Mouse (Mus musculus): ENCODE results near the gene Gm30191. TPM values are rescaled to one million over a fixed set of nuclear protein-coding genes. Genes with fewer than 3 reads are reported as not detected.

The Gm30191 gene
- polyA plus RNA-seq, 1 experiment, result not detected

DNA sequence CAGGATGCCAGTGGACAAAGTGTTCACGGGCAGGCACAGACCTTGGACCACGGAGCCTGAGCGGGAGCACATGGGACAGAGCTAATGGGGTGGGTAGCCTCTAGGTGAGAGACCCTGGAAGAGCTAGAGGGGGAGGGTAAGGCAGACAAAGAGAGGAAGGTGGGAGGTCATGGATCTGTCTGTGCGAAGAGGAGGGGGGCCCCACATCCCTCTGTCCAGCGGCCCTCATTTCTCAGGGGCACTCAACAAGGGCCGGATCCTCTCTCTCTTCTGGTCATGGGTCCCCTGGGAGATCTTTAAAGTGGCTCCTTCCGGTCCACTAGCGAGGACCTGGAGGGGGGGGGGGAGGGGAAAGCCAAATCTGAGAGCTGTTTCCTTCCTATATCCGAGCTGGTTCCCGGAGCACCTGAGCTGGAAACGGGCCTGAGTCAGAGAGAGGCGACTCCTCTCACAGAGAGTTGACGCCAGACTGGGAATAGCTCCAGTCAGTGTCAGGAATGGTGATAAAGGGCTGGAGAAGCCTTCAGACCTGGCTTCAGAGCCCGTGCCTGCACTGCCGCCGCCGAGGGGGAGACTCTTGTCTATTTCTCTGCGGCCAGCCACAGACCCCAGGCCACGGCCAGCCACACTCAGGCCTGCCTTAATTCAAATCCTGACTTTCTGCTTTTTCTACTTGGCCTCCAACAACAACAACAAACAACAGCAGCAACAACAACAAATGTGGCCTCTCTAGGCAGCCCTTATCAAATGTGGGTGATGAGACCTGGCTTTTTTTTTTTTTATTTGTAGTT, 9.9 kb downstream of the Gm30191 start:
- no peak overlapping the region for H3ac ChIP-seq (ENCODE audit: control insufficient read depth, insufficient read length)
- H3K4me2 ChIP-seq (ENCODE audit: low read depth), result no peak overlapping the region
- no peak overlapping the region for H3K4me3 ChIP-seq
- H3K79me2 ChIP-seq (ENCODE audit: control insufficient read depth, insufficient read depth), result no peaks in the 10 kb centered on the region
- H3K27me3 ChIP-seq (ENCODE audit: control insufficient read depth, insufficient read depth, insufficient read length), result peaks cover 36% of the 10 kb centered on the region
- TF ChIP-seq POLR2A (IDR thresholded peaks at IDR 0.05; ENCODE audit: insufficient read length, low read depth) (no peak), SRF (IDR thresholded peaks at IDR 0.05; ENCODE audit: control insufficient read depth, insufficient read length, low read depth) (no peak), E2F4 (IDR thresholded peaks at IDR 0.05; ENCODE audit: insufficient read depth) (no peak), REST (IDR thresholded peaks at IDR 0.05; ENCODE audit: insufficient read depth, insufficient read length) (no peak), MYOD1 (IDR thresholded peaks at IDR 0.05; ENCODE audit: control insufficient read depth in 1 of 3, insufficient read length in 2 of 3, low read depth in 2 of 3) (no peak), TCF12 (IDR thresholded peaks at IDR 0.05; ENCODE audit: insufficient read depth, poor library complexity, severe bottlenecking) (no peak), MYOG (IDR thresholded peaks at IDR 0.05; ENCODE audit: control insufficient read depth in 1 of 3, insufficient read depth in 1 of 3, insufficient read length in 2 of 3, low read depth in 2 of 3) (no peak), TCF3 (IDR thresholded peaks at IDR 0.05; ENCODE audit: insufficient read length, low read depth) (no peak), CEBPB (IDR thresholded peaks at IDR 0.05; ENCODE audit: insufficient read depth, poor library complexity, severe bottlenecking) (no peak), POLR2AphosphoS2 (IDR thresholded peaks at IDR 0.05; ENCODE audit: insufficient read length, low read depth) (no peak), MAX (IDR thresholded peaks at IDR 0.05; ENCODE audit: low read depth) (no peak), USF1 (IDR thresholded peaks at IDR 0.05; ENCODE audit: low read depth) (no peak)
- no peaks in the 10 kb centered on the region for H3K36me3 ChIP-seq (ENCODE audit: control insufficient read depth, insufficient read depth)

DNA sequence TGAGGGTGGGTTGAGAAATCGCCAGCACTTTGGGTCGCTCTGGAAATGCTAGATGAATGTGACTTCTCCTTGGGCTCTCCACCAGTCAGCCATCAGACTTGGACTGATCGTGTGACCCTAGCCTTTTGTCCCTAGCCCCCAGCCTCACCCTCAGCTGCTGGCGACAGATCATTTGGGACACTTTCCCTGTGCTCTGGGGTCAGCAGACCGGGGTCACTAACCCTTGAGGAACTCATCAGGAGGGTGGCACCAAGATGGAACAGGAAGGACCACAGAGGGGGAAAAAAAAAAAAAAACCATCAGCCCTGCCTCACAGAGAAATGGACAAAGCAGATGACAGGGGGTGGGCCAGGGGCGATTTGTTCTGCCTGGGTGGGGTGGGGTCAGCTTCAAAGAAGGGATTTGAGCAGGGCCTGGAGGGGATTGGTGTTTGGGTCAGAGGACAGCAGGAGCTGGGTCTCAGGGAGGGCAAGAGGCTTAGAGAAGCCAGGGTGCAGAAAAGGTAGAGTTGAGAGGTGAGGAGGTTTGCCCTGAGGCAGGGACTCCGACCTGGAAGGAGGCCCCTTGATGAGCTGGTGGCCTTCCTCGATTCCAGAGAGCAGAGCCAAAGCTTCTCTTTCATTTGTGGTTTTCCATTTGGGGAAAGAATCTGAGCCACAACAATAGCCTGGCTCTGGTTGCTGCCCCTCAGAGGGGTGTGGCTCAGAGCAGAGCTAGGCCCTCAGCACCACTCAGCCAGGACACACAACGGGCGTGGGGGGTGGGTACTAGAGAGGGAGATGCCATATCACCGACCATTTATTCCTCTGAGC, 10.7 kb downstream of the Gm30191 start:
- Histone ChIP-seq H3K4me3 (no peak overlapping the region), H3K4me2 (ENCODE audit: low read depth) (peak overlapping the region; percentile 34)

DNA sequence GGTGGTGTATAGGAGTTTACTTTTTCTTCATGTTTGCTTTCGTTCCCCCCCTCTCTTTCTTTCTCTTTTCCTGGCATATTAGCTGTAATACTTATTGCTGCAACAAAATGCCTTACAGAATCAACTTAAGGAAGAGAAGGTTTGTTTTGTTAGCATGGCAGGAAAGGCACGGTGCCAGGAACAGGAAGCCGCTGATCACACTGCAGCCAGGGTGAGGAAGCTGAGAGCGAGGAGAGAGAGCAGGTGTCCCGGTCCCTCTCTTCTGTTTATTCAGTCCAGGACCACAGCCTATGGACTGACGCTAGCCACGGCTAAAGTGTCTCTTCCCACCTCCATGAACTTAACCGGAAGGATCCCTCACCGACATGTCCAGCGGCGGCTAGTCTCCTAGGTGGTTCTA, 11.6 kb downstream of the Gm30191 start:
- no peak for TF ChIP-seq CEBPB (IDR thresholded peaks at IDR 0.05; ENCODE audit: insufficient read depth, poor library complexity, severe bottlenecking)
- no peak for TF ChIP-seq TCF12 (IDR thresholded peaks at IDR 0.05; ENCODE audit: insufficient read depth, poor library complexity, severe bottlenecking)
- no peak for TF ChIP-seq USF1 (IDR thresholded peaks at IDR 0.05; ENCODE audit: low read depth)
- TF ChIP-seq MYOD1 (IDR thresholded peaks at IDR 0.05; ENCODE audit: control insufficient read depth in 1 of 3, insufficient read length in 2 of 3, low read depth in 2 of 3), result no peak
- no peak for TF ChIP-seq REST (IDR thresholded peaks at IDR 0.05; ENCODE audit: insufficient read depth, insufficient read length)
- no peak for TF ChIP-seq POLR2AphosphoS2 (IDR thresholded peaks at IDR 0.05; ENCODE audit: insufficient read length, low read depth)
- no peak for TF ChIP-seq POLR2A (IDR thresholded peaks at IDR 0.05; ENCODE audit: insufficient read length, low read depth)
- TF ChIP-seq SRF (IDR thresholded peaks at IDR 0.05; ENCODE audit: control insufficient read depth, insufficient read length, low read depth), result no peak
- no peak for TF ChIP-seq E2F4 (IDR thresholded peaks at IDR 0.05; ENCODE audit: insufficient read depth)
- TF ChIP-seq MAX (IDR thresholded peaks at IDR 0.05; ENCODE audit: low read depth), result no peak
- TF ChIP-seq MYOG (IDR thresholded peaks at IDR 0.05; ENCODE audit: control insufficient read depth in 1 of 3, insufficient read depth in 1 of 3, insufficient read length in 2 of 3, low read depth in 2 of 3), result no peak
- no peak for TF ChIP-seq TCF3 (IDR thresholded peaks at IDR 0.05; ENCODE audit: insufficient read length, low read depth)

More for the DNA sequence above, 10.7 kb downstream of the Gm30191 start:
- H3K27me3 ChIP-seq (ENCODE audit: control insufficient read depth, insufficient read depth, insufficient read length), result peaks cover 28% of the 10 kb centered on the region
- H3K79me2 ChIP-seq (ENCODE audit: control insufficient read depth, insufficient read depth), result no peaks in the 10 kb centered on the region
- no peaks in the 10 kb centered on the region for H3K36me3 ChIP-seq (ENCODE audit: control insufficient read depth, insufficient read depth)
- no peak overlapping the region for H3ac ChIP-seq (ENCODE audit: control insufficient read depth, insufficient read length)
- TF ChIP-seq USF1 (IDR thresholded peaks at IDR 0.05; ENCODE audit: low read depth) (no peak), TCF3 (IDR thresholded peaks at IDR 0.05; ENCODE audit: insufficient read length, low read depth) (no peak), SRF (IDR thresholded peaks at IDR 0.05; ENCODE audit: control insufficient read depth, insufficient read length, low read depth) (no peak), MYOG (IDR thresholded peaks at IDR 0.05; ENCODE audit: control insufficient read depth in 1 of 3, insufficient read depth in 1 of 3, insufficient read length in 2 of 3, low read depth in 2 of 3) (no peak), E2F4 (IDR thresholded peaks at IDR 0.05; ENCODE audit: insufficient read depth) (no peak), REST (IDR thresholded peaks at IDR 0.05; ENCODE audit: insufficient read depth, insufficient read length) (no peak), MYOD1 (IDR thresholded peaks at IDR 0.05; ENCODE audit: control insufficient read depth in 1 of 3, insufficient read length in 2 of 3, low read depth in 2 of 3) (no peak), TCF12 (IDR thresholded peaks at IDR 0.05; ENCODE audit: insufficient read depth, poor library complexity, severe bottlenecking) (no peak), CEBPB (IDR thresholded peaks at IDR 0.05; ENCODE audit: insufficient read depth, poor library complexity, severe bottlenecking) (no peak), MAX (IDR thresholded peaks at IDR 0.05; ENCODE audit: low read depth) (no peak), POLR2AphosphoS2 (IDR thresholded peaks at IDR 0.05; ENCODE audit: insufficient read length, low read depth) (no peak), POLR2A (IDR thresholded peaks at IDR 0.05; ENCODE audit: insufficient read length, low read depth) (no peak)

DNA sequence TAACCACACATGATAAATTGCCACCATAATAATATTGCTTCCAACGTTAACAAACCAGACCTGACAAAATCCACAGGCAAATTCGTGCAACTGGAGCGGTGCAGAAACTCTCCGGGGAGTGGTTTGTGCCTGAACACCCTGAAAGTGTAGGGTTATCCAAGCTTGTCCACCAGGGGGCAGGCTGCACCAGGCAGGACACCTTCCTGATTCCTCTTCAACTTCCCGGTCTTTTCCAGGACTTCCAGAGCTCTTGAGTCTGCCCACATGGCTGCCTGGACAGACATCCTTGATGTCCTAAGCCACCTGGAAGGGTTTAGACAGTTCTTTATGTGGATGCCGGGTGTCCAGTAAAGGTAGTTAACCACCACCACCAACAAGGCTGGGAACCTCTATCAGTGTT, 16.5 kb downstream of the Gm30191 start:
- Histone ChIP-seq H3K27me3 (ENCODE audit: control insufficient read depth, insufficient read depth, insufficient read length) (no peaks in the 10 kb centered on the region), H3ac (ENCODE audit: control insufficient read depth, insufficient read length) (no peak overlapping the region), H3K79me2 (ENCODE audit: control insufficient read depth, insufficient read depth) (no peaks in the 10 kb centered on the region), H3K4me2 (ENCODE audit: low read depth) (no peak overlapping the region), H3K36me3 (ENCODE audit: control insufficient read depth, insufficient read depth) (no peaks in the 10 kb centered on the region), H3K4me3 (no peak overlapping the region)
- TF ChIP-seq MYOG (IDR thresholded peaks at IDR 0.05; ENCODE audit: control insufficient read depth in 1 of 3, insufficient read depth in 1 of 3, insufficient read length in 2 of 3, low read depth in 2 of 3) (no peak), SRF (IDR thresholded peaks at IDR 0.05; ENCODE audit: control insufficient read depth, insufficient read length, low read depth) (no peak), POLR2AphosphoS2 (IDR thresholded peaks at IDR 0.05; ENCODE audit: insufficient read length, low read depth) (no peak), TCF12 (IDR thresholded peaks at IDR 0.05; ENCODE audit: insufficient read depth, poor library complexity, severe bottlenecking) (no peak), TCF3 (IDR thresholded peaks at IDR 0.05; ENCODE audit: insufficient read length, low read depth) (no peak)

More for the DNA sequence above, 11.6 kb downstream of the Gm30191 start:
- no peaks in the 10 kb centered on the region for H3K79me2 ChIP-seq (ENCODE audit: control insufficient read depth, insufficient read depth)
- H3K36me3 ChIP-seq (ENCODE audit: control insufficient read depth, insufficient read depth), result no peaks in the 10 kb centered on the region
- no peak overlapping the region for H3ac ChIP-seq (ENCODE audit: control insufficient read depth, insufficient read length)
- H3K27me3 ChIP-seq (ENCODE audit: control insufficient read depth, insufficient read depth, insufficient read length), result peaks cover 18% of the 10 kb centered on the region
- no peak overlapping the region for H3K4me3 ChIP-seq
- H3K4me2 ChIP-seq (ENCODE audit: low read depth), result no peak overlapping the region

Data from myocyte (in vitro differentiated cells).